Mouse (Mus musculus) cerebellum, adult 8-10 months (tissue): ENCODE measurements around the gene Megf8.

Experiments used
- DNase-seq: peaks from one replicate; pipeline ENCODE4 v3.0.0; 2022

The Megf8 gene

DNA sequence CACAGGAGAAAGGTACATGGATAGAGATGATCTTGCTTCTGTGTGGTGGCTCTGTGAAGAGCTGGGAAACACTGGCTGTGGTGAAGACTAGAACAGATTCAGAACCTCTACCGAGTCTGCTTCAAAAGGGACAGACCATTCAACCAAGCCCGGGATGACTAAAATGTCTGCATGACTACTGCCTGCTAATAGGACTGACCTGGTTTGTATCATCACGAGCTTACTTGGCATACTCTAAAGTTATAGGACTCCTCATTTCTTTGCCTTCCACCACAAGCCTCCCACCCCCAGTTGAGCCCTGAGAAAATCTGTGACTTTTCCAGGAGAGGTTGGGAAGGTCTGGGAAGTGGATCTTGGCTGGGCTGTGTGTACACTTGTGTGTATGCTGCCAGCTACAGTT is 94.9 kb downstream of the Megf8 start:
- DNase-seq, result no peak

DNA sequence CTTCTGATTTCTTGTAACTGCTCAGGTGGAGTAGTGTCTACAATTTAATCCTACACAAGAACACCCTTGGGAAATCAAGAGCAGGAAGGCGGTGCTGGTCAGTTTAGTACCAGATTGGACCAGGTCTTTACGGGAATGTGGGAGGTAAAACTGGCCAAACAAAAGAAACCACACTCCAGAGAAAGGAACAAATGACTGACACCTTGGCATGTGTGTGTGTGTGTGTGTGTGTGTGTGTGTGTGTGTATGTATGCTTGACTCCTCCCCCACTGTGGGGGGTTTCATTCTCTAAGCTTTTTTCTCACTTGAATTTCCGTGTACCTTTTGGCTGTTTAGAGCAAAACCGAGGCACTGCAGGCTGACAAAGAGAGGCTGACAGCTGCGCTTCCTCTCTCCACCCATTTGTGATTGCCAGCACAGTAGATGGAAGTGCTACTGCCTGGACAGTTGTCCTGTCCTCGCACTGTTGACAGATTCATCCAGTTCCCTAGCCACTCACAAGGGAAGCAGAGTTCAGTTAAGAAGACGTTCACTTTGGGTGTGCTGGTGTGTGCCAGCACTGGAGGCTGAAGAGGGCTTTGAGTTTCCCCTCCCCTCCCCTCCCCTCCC is 96.0 kb downstream of the Megf8 start, which contains the start of gene Cxcl17:
Gene Cxcl17, minus strand, starts transcription at position 54 of the 609 bp plus-strand sequence.
- no peak for DNase-seq
